Mouse (Mus musculus): Measurements from ENCODE around the gene Sec14l1. TPM values are rescaled to one million over a fixed set of nuclear protein-coding genes. Genes with fewer than 3 reads are reported as not detected.
"Not testable (repeated sequence)": the region's sequence is repeated elsewhere in the genome, so short reads cannot be mapped to it uniquely, and the experiment has no call there.

The Sec14l1 gene
- total and polyA plus RNA-seq, 3 experiments: 76.1 to 95.5 (median 82.8) TPM

DNA sequence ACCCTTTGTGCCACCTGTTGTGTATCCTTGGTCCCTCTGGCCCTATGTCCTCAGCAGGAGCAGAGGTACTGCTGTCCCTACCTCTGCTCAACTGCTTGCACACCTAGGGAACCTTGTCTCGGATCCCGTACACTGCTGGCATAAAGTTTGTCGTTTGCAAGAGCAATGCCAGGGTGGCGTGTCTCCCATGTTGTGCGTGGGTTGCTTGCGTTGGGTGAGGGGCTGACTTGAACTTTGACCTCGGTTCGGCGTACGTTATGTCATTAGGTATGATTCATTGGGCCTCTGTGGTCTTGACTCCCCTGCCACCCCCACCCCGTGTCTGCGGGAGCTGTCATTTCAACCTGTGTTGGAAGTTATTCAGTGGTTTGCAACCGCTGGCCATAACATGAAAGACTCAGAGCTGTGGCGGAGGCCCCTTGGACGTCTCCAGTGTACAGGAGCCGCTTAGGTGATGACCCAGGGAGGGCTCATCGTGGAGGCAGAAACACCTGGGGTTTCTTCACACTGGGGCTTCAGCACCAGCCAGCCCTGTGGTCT, 35.2 kb upstream of the Sec14l1 start:
- peaks cover 67% of the 10 kb centered on the region for H3K4me1 ChIP-seq (ENCODE audit: insufficient read depth, low read depth, low read length)
- ATAC-seq (ENCODE audit: extremely low read depth, insufficient number of reproducible peaks, low FRiP score, poor library complexity, severe bottlenecking) (no peak), DNase-seq (ENCODE audit: low spot score) (no peak)
- no peaks in the 10 kb centered on the region for H3K9me3 ChIP-seq (replicated peaks)
- H3K4me3 ChIP-seq (ENCODE audit: low read depth, low read length): peak overlapping the region; percentile 56; the same call in 1 of the 2 replicates
- H3K36me3 ChIP-seq (replicated peaks): peaks cover 71% of the 10 kb centered on the region
- TF ChIP-seq POLR2AphosphoS5 (IDR thresholded peaks at IDR 0.05; ENCODE audit: insufficient replicate concordance, low read depth, low read length): no peak
- no peak for TF ChIP-seq CTCF (IDR thresholded peaks at IDR 0.05; ENCODE audit: low read depth, low read length)
- no peak for TF ChIP-seq GATA1 (IDR thresholded peaks at IDR 0.05; ENCODE audit: borderline replicate concordance, low read length)
- TF ChIP-seq TAL1 (conservative IDR thresholded peaks at IDR 0.05; ENCODE audit: low read depth, low read length): no peak
- no peak for TF ChIP-seq GATA2 (IDR thresholded peaks at IDR 0.05; ENCODE audit: borderline replicate concordance, low read depth, low read length)
- H3K27me3 ChIP-seq (ENCODE audit: insufficient read depth, low read length): no peaks in the 10 kb centered on the region

DNA sequence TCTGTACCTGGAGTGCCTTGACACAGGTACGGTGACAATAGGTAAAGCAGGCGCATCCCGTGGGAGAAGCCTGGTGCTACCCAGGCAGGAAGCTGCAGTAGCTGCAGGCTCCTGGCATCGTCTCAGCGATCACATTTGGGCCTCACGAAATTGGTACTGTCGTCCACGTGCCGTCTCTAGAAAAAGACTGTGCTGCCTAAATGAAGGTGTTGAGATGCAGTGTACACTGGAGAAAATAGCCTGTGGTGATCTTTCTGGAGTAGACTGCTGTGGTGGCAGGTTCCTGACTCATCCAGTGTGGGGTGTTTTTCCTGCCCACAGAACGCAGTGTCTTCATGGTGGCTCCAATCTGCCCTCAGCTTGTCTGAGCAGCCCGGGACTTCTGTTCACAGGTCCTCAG, 34.8 kb upstream of the Sec14l1 start:
- DNase-seq (ENCODE audit: low spot score) (no peak), ATAC-seq (ENCODE audit: extremely low read depth, insufficient number of reproducible peaks, low FRiP score, poor library complexity, severe bottlenecking) (no peak)
- TF ChIP-seq GATA2 (IDR thresholded peaks at IDR 0.05; ENCODE audit: borderline replicate concordance, low read depth, low read length) (no peak), TAL1 (conservative IDR thresholded peaks at IDR 0.05; ENCODE audit: low read depth, low read length) (no peak), POLR2AphosphoS5 (IDR thresholded peaks at IDR 0.05; ENCODE audit: insufficient replicate concordance, low read depth, low read length) (no peak), GATA1 (IDR thresholded peaks at IDR 0.05; ENCODE audit: borderline replicate concordance, low read length) (no peak)
- no peaks in the 10 kb centered on the region for H3K27me3 ChIP-seq (ENCODE audit: insufficient read depth, low read length)
- peaks cover 71% of the 10 kb centered on the region for H3K36me3 ChIP-seq (replicated peaks)
- H3K9me3 ChIP-seq (replicated peaks): no peaks in the 10 kb centered on the region
- H3K4me3 ChIP-seq (ENCODE audit: low read depth, low read length): peak overlapping the region; percentile 56; the same call in 1 of the 2 replicates
- peaks cover 67% of the 10 kb centered on the region for H3K4me1 ChIP-seq (ENCODE audit: insufficient read depth, low read depth, low read length)

DNA sequence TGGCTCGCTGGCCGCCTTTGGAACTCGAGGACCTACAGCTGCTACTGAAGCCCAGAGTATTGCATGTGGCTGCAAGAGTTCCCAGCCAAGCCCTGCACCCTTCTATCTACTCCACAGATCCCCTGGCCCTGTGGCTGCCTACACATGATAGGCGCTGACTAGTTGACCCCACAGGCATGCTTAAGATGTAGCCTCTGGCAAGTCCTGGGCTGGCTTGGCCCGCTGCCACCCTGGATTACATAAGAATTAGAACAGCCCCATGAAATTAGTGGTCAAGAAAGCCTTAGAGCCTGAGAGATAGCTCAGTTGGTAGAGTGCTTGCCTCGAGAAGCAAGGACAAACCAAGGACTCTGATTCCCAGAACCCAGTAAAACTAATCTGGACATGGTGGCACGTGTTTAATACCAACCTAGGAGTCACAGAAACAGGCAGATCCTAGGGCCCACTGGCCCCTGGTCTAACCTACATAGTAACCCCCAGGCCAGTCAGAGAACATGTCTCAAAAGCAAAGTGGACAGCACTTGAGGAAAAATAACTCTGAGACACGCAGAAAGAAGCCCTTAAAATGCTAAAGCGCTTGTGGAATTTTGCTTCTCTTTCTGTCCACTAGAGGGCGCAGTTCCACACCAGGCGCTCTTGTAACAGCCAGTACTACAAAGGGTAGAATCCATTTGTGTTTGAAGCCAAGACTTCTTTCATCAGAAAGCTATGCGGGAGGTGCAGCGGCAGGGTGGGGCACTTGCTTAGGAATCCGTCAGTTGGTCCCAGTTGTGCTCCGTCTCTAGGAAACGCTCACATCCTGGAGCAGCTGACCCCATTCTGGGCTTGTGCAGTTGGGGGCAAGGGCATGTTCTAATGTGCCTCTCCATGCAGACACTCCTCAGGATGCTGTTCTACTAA, 33.6 kb upstream of the Sec14l1 start:
- DNase-seq (ENCODE audit: low spot score) (peak; percentile 56), ATAC-seq (ENCODE audit: extremely low read depth, insufficient number of reproducible peaks, low FRiP score, poor library complexity, severe bottlenecking) (0 out of 2 replicates have a peak, but pooled peaks have one; percentile 12)
- peaks cover 74% of the 10 kb centered on the region for H3K36me3 ChIP-seq (replicated peaks)
- peak; percentile 48; the same call in 1 of the 2 replicates for TF ChIP-seq POLR2AphosphoS5 (IDR thresholded peaks at IDR 0.05; ENCODE audit: insufficient replicate concordance, low read depth, low read length)
- no peak for TF ChIP-seq TAL1 (conservative IDR thresholded peaks at IDR 0.05; ENCODE audit: low read depth, low read length)
- no peak for TF ChIP-seq GATA1 (IDR thresholded peaks at IDR 0.05; ENCODE audit: borderline replicate concordance, low read length)
- TF ChIP-seq CTCF (IDR thresholded peaks at IDR 0.05; ENCODE audit: low read depth, low read length): peak; percentile 56; the same call in 1 of the 2 replicates
- no peak for TF ChIP-seq GATA2 (IDR thresholded peaks at IDR 0.05; ENCODE audit: borderline replicate concordance, low read depth, low read length)
- H3K4me1 ChIP-seq (ENCODE audit: insufficient read depth, low read depth, low read length): peaks cover 59% of the 10 kb centered on the region
- no peaks in the 10 kb centered on the region for H3K9me3 ChIP-seq (replicated peaks)
- no peaks in the 10 kb centered on the region for H3K27me3 ChIP-seq (ENCODE audit: insufficient read depth, low read length)
- no peak overlapping the region; the same call in 1 of the 2 replicates for H3K4me3 ChIP-seq (ENCODE audit: low read depth, low read length)

DNA sequence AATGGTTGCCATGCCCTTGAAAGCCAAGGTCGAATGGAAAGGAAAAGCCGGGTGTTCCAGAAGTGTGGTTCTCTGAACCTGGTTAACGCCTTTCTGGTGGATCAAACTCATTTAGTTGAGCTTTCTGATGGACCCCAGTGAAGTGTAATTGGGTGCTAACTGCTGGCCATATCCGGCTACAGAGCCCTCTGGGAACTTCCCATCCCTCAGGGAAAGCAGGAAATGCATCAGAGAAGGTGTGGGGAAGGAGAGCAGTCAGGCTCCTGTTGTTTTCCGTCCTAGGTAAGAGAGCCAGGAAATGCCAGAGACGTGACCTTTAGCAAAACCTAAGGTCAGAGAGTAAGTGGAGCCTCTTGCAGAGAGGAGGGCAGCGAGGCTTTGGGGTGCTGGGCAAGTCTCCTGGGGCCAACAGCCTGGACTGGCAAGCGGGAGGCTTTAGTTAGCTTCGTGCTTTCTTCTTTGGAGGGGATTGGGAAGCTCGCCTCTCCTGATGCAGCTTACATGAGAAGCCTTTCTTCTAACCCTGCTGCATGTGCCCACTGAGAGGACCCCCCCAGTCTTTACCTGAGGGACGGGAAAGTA, 32.5 kb upstream of the Sec14l1 start:
- H3K27me3 ChIP-seq (ENCODE audit: insufficient read depth, low read length): no peaks in the 10 kb centered on the region
- no peak for DNase-seq (ENCODE audit: low spot score)
- no peak for TF ChIP-seq GATA1 (IDR thresholded peaks at IDR 0.05; ENCODE audit: borderline replicate concordance, low read length)
- TF ChIP-seq GATA2 (IDR thresholded peaks at IDR 0.05; ENCODE audit: borderline replicate concordance, low read depth, low read length): no peak
- TF ChIP-seq TAL1 (conservative IDR thresholded peaks at IDR 0.05; ENCODE audit: low read depth, low read length): no peak
- no peak for TF ChIP-seq POLR2AphosphoS5 (IDR thresholded peaks at IDR 0.05; ENCODE audit: insufficient replicate concordance, low read depth, low read length)
- TF ChIP-seq CTCF (IDR thresholded peaks at IDR 0.05; ENCODE audit: low read depth, low read length): no peak
- H3K9me3 ChIP-seq (replicated peaks): no peaks in the 10 kb centered on the region
- peaks cover 64% of the 10 kb centered on the region for H3K4me1 ChIP-seq (ENCODE audit: insufficient read depth, low read depth, low read length)
- H3K4me3 ChIP-seq (ENCODE audit: low read depth, low read length): no peak overlapping the region
- no peak for ATAC-seq (ENCODE audit: extremely low read depth, insufficient number of reproducible peaks, low FRiP score, poor library complexity, severe bottlenecking)
- H3K36me3 ChIP-seq (replicated peaks): peaks cover 78% of the 10 kb centered on the region

DNA sequence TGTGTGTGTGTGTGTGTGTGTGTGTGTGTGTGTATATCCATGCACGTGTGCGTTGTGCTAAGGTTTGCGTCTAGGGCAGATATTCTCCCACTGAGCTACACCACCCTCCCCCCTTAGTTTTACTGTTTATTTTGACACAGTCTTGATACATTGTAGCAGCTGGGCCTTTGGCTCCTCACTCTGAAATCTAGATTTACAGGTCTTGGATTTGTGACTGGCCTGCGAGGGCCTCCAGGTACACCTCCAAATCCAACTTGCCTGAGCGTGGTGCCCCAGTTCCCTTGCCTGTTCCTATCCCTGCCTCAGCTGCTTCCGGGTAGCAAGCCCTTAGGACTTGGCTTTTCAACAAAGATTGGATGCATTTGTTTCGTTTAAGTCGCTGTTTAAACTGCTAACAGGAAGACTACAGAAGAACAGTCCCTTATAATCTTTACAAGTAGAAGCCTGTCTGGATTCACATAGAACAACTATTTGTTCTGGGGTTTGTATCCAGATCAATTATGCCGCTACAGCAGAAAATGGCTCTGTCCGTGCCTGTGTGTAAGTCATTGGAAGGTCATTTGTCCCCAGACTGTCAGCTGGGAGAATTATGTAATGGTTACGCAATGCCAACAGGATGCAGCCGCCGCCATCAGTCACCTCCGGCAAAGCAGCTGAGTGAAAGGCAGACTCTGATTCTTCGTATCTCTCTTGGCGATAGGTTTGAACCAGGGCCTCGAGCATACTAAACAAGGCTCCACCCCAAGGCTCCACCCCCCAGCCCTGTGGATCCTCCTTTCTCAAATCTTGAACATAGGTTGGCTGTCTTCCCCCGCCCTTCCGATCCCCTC, 31.7 kb upstream of the Sec14l1 start:
- no peak for ATAC-seq (ENCODE audit: extremely low read depth, insufficient number of reproducible peaks, low FRiP score, poor library complexity, severe bottlenecking)
- Histone ChIP-seq H3K9me3 (replicated peaks) (no peaks in the 10 kb centered on the region), H3K4me1 (ENCODE audit: insufficient read depth, low read depth, low read length) (peaks cover 64% of the 10 kb centered on the region), H3K27me3 (ENCODE audit: insufficient read depth, low read length) (no peaks in the 10 kb centered on the region), H3K4me3 (ENCODE audit: low read depth, low read length) (no peak overlapping the region), H3K36me3 (replicated peaks) (peaks cover 70% of the 10 kb centered on the region)
- TF ChIP-seq GATA1 (IDR thresholded peaks at IDR 0.05; ENCODE audit: borderline replicate concordance, low read length) (no peak), POLR2AphosphoS5 (IDR thresholded peaks at IDR 0.05; ENCODE audit: insufficient replicate concordance, low read depth, low read length) (no peak), TAL1 (conservative IDR thresholded peaks at IDR 0.05; ENCODE audit: low read depth, low read length) (no peak), CTCF (IDR thresholded peaks at IDR 0.05; ENCODE audit: low read depth, low read length) (no peak), GATA2 (IDR thresholded peaks at IDR 0.05; ENCODE audit: borderline replicate concordance, low read depth, low read length) (no peak)
- no peak for DNase-seq (ENCODE audit: low spot score)

DNA sequence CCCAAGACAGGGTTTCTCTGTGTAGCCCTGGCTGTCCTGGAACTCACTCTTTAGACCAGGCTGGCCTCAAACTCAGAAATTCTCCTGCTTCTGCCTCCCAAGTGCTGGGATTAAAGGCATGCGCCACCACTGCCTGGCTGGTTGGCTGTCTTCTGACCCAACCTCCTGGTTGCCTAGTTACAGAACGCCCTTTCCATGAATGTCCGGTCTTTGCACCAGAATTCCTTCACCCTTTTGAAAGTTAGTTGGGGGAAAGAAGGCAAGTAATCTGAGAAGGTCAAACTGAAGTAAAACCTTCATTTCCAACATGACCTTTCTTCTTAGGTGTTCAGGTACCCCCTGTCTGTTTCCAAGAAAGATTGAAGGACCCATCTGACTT, 31.1 kb upstream of the Sec14l1 start:
- H3K36me3 ChIP-seq (replicated peaks): peaks cover 64% of the 10 kb centered on the region
- not testable (repeated sequence) for H3K4me3 ChIP-seq (ENCODE audit: low read depth, low read length); ATAC-seq (ENCODE audit: extremely low read depth, insufficient number of reproducible peaks, low FRiP score, poor library complexity, severe bottlenecking); DNase-seq (ENCODE audit: low spot score); H3K27me3 ChIP-seq (ENCODE audit: insufficient read depth, low read length); H3K9me3 ChIP-seq (replicated peaks)
- H3K4me1 ChIP-seq (ENCODE audit: insufficient read depth, low read depth, low read length): peaks cover 64% of the 10 kb centered on the region
